Mouse (Mus musculus) adrenal gland, postnatal 25 days (tissue): ENCODE measurements around the gene Fiz1. TPM values are rescaled to one million over a fixed set of nuclear protein-coding genes. Genes with fewer than 3 reads are reported as not detected.

Experiments
- total RNA-seq: library from RNA; stranded (reverse); gene quantifications from 2 replicates; pipeline ENCODE4 v1.2.3, GENCODE M21; 2021

Fiz1 gene
- total RNA-seq, 1 experiment from 2014 or later, result 26.4 TPM

Other genes starting within 250 kb of the Fiz1 start
- gene Fam71e2, start 243.4 kb downstream of the Fiz1 start, total RNA-seq, result not detected in 2 replicates
- gene Il11, start 231.8 kb downstream of the Fiz1 start, total RNA-seq, result 0.15 TPM in 1 of 2 replicates, not detected in the other
- not detected in 2 replicates for gene Tmem190, start 231.8 kb downstream of the Fiz1 start, total RNA-seq
- 13.4 and 16.4 TPM in 2 replicates for gene Tmem238, start 225.0 kb downstream of the Fiz1 start, total RNA-seq
- gene Rpl28, start 221.8 kb downstream of the Fiz1 start, total RNA-seq, result 922 and 1,210 TPM in 2 replicates
- gene Ube2s, start 202.1 kb downstream of the Fiz1 start, total RNA-seq, result 114 and 127 TPM in 2 replicates
- gene Shisa7, start 170.0 kb downstream of the Fiz1 start, total RNA-seq, result 2.0 and 2.2 TPM in 2 replicates
- gene Isoc2b, start 144.4 kb downstream of the Fiz1 start, total RNA-seq, result 24.0 and 30.5 TPM in 2 replicates
- gene Isoc2a, start 137.5 kb downstream of the Fiz1 start, total RNA-seq, result 42.1 and 48.2 TPM in 2 replicates
- gene Gm36210, start 108.2 kb downstream of the Fiz1 start, total RNA-seq, result not detected in 2 replicates
- 16.4 and 19.0 TPM in 2 replicates for gene Zfp628, start 99.5 kb downstream of the Fiz1 start, total RNA-seq
- 7.7 and 9.1 TPM in 2 replicates for gene Nat14, start 92.7 kb downstream of the Fiz1 start, total RNA-seq
- 2.0 and 3.2 TPM in 2 replicates for gene Ssc5d, start 88.9 kb downstream of the Fiz1 start, total RNA-seq
- 0.55 TPM in 1 of 2 replicates, not detected in the other for gene Sbk2, start 50.3 kb downstream of the Fiz1 start, total RNA-seq
- gene Sbk3, start 43.5 kb downstream of the Fiz1 start, total RNA-seq, result 0.15 TPM in 1 of 2 replicates, not detected in the other
- 21.1 and 31.6 TPM in 2 replicates for gene Zfp579, start 18.5 kb downstream of the Fiz1 start, total RNA-seq
- 15.3 and 17.6 TPM in 2 replicates for gene Zfp524, start 282 bp downstream of the Fiz1 start, total RNA-seq
- not detected in 2 replicates for gene Gm44973, start 799 bp upstream of the Fiz1 start, total RNA-seq
- gene Zfp865, start 5.7 kb upstream of the Fiz1 start, total RNA-seq, result 27.7 and 34.3 TPM in 2 replicates
- gene Ccdc106, start 5.9 kb upstream of the Fiz1 start, total RNA-seq, result 1.00 and 1.1 TPM in 2 replicates
- gene 4632433K11Rik, start 19.4 kb upstream of the Fiz1 start, total RNA-seq, result 1.1 TPM in 1 of 2 replicates, not detected in the other
- 4.7 and 5.5 TPM in 2 replicates for gene Zfp784, start 23.7 kb upstream of the Fiz1 start, total RNA-seq
- gene Zfp580, start 36.8 kb upstream of the Fiz1 start, total RNA-seq, result 7.9 and 8.8 TPM in 2 replicates
- 191 and 195 TPM in 2 replicates for gene U2af2, start 47.4 kb upstream of the Fiz1 start, total RNA-seq
- gene Epn1, start 65.5 kb upstream of the Fiz1 start, total RNA-seq, result 140 and 152 TPM in 2 replicates
- gene Rfpl4, start 102.3 kb upstream of the Fiz1 start, total RNA-seq, result not detected in 2 replicates
- 1.3 and 1.7 TPM in 2 replicates for gene Rasl2-9, start 111.3 kb upstream of the Fiz1 start, total RNA-seq
- gene Vmn1r55, start 135.0 kb upstream of the Fiz1 start, total RNA-seq, result not detected in 2 replicates
- gene Vmn1r56, start 182.1 kb upstream of the Fiz1 start, total RNA-seq, result not detected in 2 replicates
- not detected in 2 replicates for gene Vmn1r57, start 203.8 kb upstream of the Fiz1 start, total RNA-seq